Comparison of ENCODE assay signal across 8 mouse cellular contexts in genomic region chr12:33109531-33109930, GRCm38 (mm10). TPM values are rescaled to one million over a fixed set of nuclear protein-coding genes. Genes with fewer than 3 reads are reported as not detected.
DNase-seq lines count a peak whose midpoint lies in the region; ATAC-seq lines count a peak whose summit lies in the region.

No protein-coding gene starts in this region.

- no peak overlapping the region for H3K4me2 ChIP-seq in neural tube, embryonic 13.5 days

- no peaks in the 10 kb centered on the region for H3K36me3 ChIP-seq in neural tube, embryonic 13.5 days

- H3K4me3 ChIP-seq in neural tube, embryonic 13.5 days, result no peak overlapping the region

- peak; percentile 91 for DNase-seq in heart, adult 11 months
- no peak for DNase-seq in heart, adult 8-10 months (ENCODE audit: low spot score)
- peak; percentile 27 to 33 for DNase-seq in cerebellum, postnatal 14 days
- DNase-seq in heart, postnatal 14 days, result peak; percentile 15 to 28
- peak; percentile 23 to 26 for DNase-seq in left cerebral cortex, adult 18-20 months (ENCODE audit: low spot score in 2 of 2)
- no peak for DNase-seq in ovary, adult 18-20 months (ENCODE audit: low spot score)

- H3K27me3 ChIP-seq in neural tube, embryonic 13.5 days, result no peaks in the 10 kb centered on the region

- H3K9ac ChIP-seq in neural tube, embryonic 13.5 days, result no peak overlapping the region

- no peak overlapping the region for H3K27ac ChIP-seq in neural tube, embryonic 13.5 days (replicated peaks)

- peaks cover 47% of the 10 kb centered on the region for H3K4me1 ChIP-seq in neural tube, embryonic 13.5 days (replicated peaks)

- peak; percentile 94 for ATAC-seq in CD4-positive, CD25-positive, alpha-beta regulatory T cell, adult 4 months
- ATAC-seq in neural tube, embryonic 13.5 days (ENCODE audit: low read depth), result peak; percentile 56; the same call in 1 of the 2 replicates

- no peaks in the 10 kb centered on the region for H3K9me3 ChIP-seq in neural tube, embryonic 13.5 days

- intact Hi-C loops in heart, postnatal 14 days (cut with DNase I), result loop anchor here (1.0 to 5.0 kb wide), 3 partner anchors 47 to 197 kb away; no protein-coding TSS in a partner anchor

RNA-seq across cellular contexts. Expression of gene Cdhr3, which starts 16.9 kb away (rescaled TPM):
- total RNA-seq in heart, adult 8-10 months (2022), result 1 to 10 TPM in 1 of 4 experiments, under 1 TPM in 2, not detected in 1; 0.13 to 1.9 (median 0.37) TPM
- polyA plus RNA-seq in CD4-positive, CD25-positive, alpha-beta regulatory T cell, adult 4 months (2017; shearing (Covaris generic)), result under 1 TPM; 0.44 to 0.47 TPM
- 1 to 10 TPM in 1 of 2 experiments, under 1 TPM in 1; 0.59 to 1.8 TPM for total RNA-seq in heart, postnatal 14 days (2021)
- total RNA-seq in left cerebral cortex, adult 18-20 months (2021), result 1 to 10 TPM; 1.2 to 1.6 TPM
- polyA plus RNA-seq in neural tube, embryonic 13.5 days (2015; fragmentation: Nextera tagmentation; extraction: Ambion mirVana), result 0.18 and 0.33 TPM in 2 replicates

RNA-seq across cellular contexts. Expression of gene Atxn7l1, which starts 38.0 kb away (rescaled TPM):
- 10 to 100 TPM; 20.2 to 22.4 (median 20.7) TPM for total RNA-seq in heart, adult 8-10 months (2022)
- polyA plus RNA-seq in CD4-positive, CD25-positive, alpha-beta regulatory T cell, adult 4 months (2017; shearing (Covaris generic)), result 10 to 100 TPM; 75.6 to 87.7 TPM
- total RNA-seq in heart, postnatal 14 days (2021), result 10 to 100 TPM; 17.1 to 18.6 TPM
- 10 to 100 TPM; 50.2 to 60.1 TPM for total RNA-seq in left cerebral cortex, adult 18-20 months (2021)
- 22.1 and 23.3 TPM in 2 replicates for polyA plus RNA-seq in neural tube, embryonic 13.5 days (2015; fragmentation: Nextera tagmentation; extraction: Ambion mirVana)

Comparison
In these comparisons a context has a peak if more than half of its experiments do, and no peak if none do; other contexts are left out.
1. DNase-seq: peak in heart, adult 11 months (single experiment), cerebellum, postnatal 14 days (2 of 2), heart, postnatal 14 days (2 of 2) and left cerebral cortex, adult 18-20 months (2 of 2); none in heart, adult 8-10 months (single experiment) and ovary, adult 18-20 months (single experiment).